Mouse (Mus musculus) intestine, postnatal 0 days (tissue): Measurements from ENCODE around the gene Il22ra2. TPM values are rescaled to one million over a fixed set of nuclear protein-coding genes. Genes with fewer than 3 reads are reported as not detected.

Source experiments
- ATAC-seq: fragments of 200-750 bp; cut with Nextera tagmentation; 2 replicates; pipeline ENCODE4 v1.8.0; 2017; ENCODE audit warnings: mild to moderate bottlenecking, moderate TSS enrichment, moderate library complexity
- H3K27ac ChIP-seq: fragments of 300-500 bp; sonication (generic); 2 replicates; pipeline ENCODE4 v1.5.1; 2014; ENCODE audit warnings: mild to moderate bottlenecking, low read depth, low read length, moderate library complexity
- H3K27me3 ChIP-seq: fragments of 300-500 bp; sonication (generic); replicated peaks from 2 replicates; pipeline ENCODE4 v1.6.1; 2014; ENCODE audit warnings: low read length, mixed read lengths; ENCODE audit not compliant: control insufficient read depth, insufficient read depth
- H3K36me3 ChIP-seq: fragments of 300-500 bp; sonication (generic); 2 replicates; pipeline ENCODE4 v1.6.1; 2014; ENCODE audit warnings: mild to moderate bottlenecking, moderate library complexity; ENCODE audit not compliant: control insufficient read depth, insufficient read depth
- H3K4me1 ChIP-seq: fragments of 300-500 bp; sonication (generic); replicated peaks from 2 replicates; pipeline ENCODE4 v1.6.1; 2014; ENCODE audit warnings: antibody characterized with exemption, low read length, mixed read lengths; ENCODE audit not compliant: control insufficient read depth, insufficient read depth
- H3K4me2 ChIP-seq: fragments of 300-500 bp; sonication (generic); replicated peaks from 2 replicates; pipeline ENCODE4 v1.6.1; 2014; ENCODE audit warnings: low read depth, mild to moderate bottlenecking, moderate library complexity
- H3K4me3 ChIP-seq: fragments of 300-500 bp; sonication (generic); 2 replicates; pipeline ENCODE4 v1.5.1; 2014; ENCODE audit warnings: low read depth, low read length
- H3K9ac ChIP-seq: fragments of 300-500 bp; sonication (generic); 2 replicates; pipeline ENCODE4 v1.6.1; 2014; ENCODE audit warnings: mild to moderate bottlenecking, low read depth, low read length
- H3K9me3 ChIP-seq: fragments of 300-500 bp; sonication (generic); 2 replicates; pipeline ENCODE4 v1.6.1; 2016; ENCODE audit warnings: mixed run types; ENCODE audit not compliant: control insufficient read depth
- CTCF ChIP-seq: sonication (generic); IDR thresholded peaks from 2 replicates; pipeline ENCODE4 v1.5.1; 2016; ENCODE audit warnings: low read depth, mild to moderate bottlenecking, control low read depth, antibody characterized with exemption, moderate library complexity
- WGBS: fragments of 180-500 bp; shearing (Covaris S2); extraction: QIAGEN DNeasy Blood & Tissue Kit; methylation state at CpG from one replicate; pipeline ENCODE4 v1.1.7; 2014; 5-methylcytosine and 5-hydroxymethylcytosine counted together
- polyA plus RNA-seq: library from polyadenylated mRNA; unstranded; fragments of >200 nt; fragmentation: Nextera tagmentation; extraction: Ambion mirVana; gene quantifications from 2 replicates; pipeline ENCODE4 v1.2.1, GENCODE M21; 2015

Il22ra2 gene
- polyA plus RNA-seq, 1 experiment from 2014 or later = 0.18 TPM

DNA sequence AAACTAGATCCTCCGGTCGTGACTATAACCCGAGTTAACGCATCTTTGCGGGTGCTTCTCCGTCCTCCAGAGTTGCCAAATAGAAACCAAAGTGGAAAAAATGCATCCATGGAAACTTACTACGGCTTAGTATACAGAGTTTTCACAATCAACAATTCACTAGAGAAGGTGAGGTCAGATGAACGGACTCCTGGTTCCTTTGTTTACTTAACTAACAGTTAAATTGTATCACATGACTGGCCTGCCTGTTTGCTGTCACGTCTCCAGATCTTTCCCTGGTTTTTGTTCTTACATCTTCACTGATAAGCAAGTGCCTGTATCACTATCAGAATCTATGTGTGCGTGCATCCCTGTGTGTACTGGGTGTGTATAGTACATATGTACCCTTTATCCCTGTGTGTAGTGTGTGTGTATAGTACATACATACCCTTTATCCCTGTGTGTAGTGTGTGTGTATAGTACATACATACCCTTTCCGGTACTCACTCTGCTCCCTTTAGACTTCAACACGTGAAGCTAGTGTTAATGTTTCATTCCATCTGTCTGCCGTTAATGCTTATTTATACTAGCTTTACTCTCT lies 9.9 kb downstream of the Il22ra2 start:
- ATAC-seq = 0 out of 2 replicates have a peak, but pooled peaks have one; percentile 41
- H3K9me3 ChIP-seq = no peaks in the 10 kb centered on the region
- H3K27ac ChIP-seq = no peak overlapping the region
- no peaks in the 10 kb centered on the region for H3K27me3 ChIP-seq
- no peak for TF ChIP-seq CTCF
- H3K4me2 ChIP-seq = no peak overlapping the region; the same call in 1 of the 2 replicates
- no peaks in the 10 kb centered on the region for H3K4me1 ChIP-seq
- no peak overlapping the region for H3K4me3 ChIP-seq
- H3K36me3 ChIP-seq = no peaks in the 10 kb centered on the region
- H3K9ac ChIP-seq = no peak overlapping the region
- 22% methylated on average over 13 of the region's 13 CpGs for WGBS

- Histone ChIP-seq H3K9me3 (no peaks in the 10 kb centered on the region), H3K36me3 (no peaks in the 10 kb centered on the region), H3K27ac (no peak overlapping the region), H3K4me3 (no peak overlapping the region), H3K4me2 (no peak overlapping the region), H3K27me3 (no peaks in the 10 kb centered on the region), H3K4me1 (no peaks in the 10 kb centered on the region), H3K9ac (no peak overlapping the region)
- TF ChIP-seq CTCF = no peak
- 87% methylated on average over 5 of the region's 5 CpGs for WGBS
- no peak for ATAC-seq
Measured at GRCm38 (mm10) chr10:19638851-19639250, 17.1 kb downstream of the Il22ra2 start.

GRCm38 (mm10) chr10:19639630-19640029 lies 17.8 kb downstream of the Il22ra2 start:
- H3K27me3 ChIP-seq = no peaks in the 10 kb centered on the region
- no peak overlapping the region for H3K4me3 ChIP-seq
- H3K36me3 ChIP-seq = no peaks in the 10 kb centered on the region
- WGBS = 97% methylated on average over 1 of the region's 1 CpGs
- H3K9me3 ChIP-seq = no peaks in the 10 kb centered on the region
- H3K4me1 ChIP-seq = no peaks in the 10 kb centered on the region
- H3K27ac ChIP-seq = no peak overlapping the region
- no peak overlapping the region for H3K9ac ChIP-seq
- no peak overlapping the region for H3K4me2 ChIP-seq
- ATAC-seq = no peak
- no peak for TF ChIP-seq CTCF

GRCm38 (mm10) chr10:19645119-19645518 lies 23.3 kb downstream of the Il22ra2 start:
- TF ChIP-seq CTCF = no peak
- no peak overlapping the region for H3K27ac ChIP-seq
- H3K9me3 ChIP-seq = no peaks in the 10 kb centered on the region
- H3K4me1 ChIP-seq = no peaks in the 10 kb centered on the region
- WGBS = 92% methylated on average over 2 of the region's 2 CpGs
- H3K4me3 ChIP-seq = no peak overlapping the region
- no peak overlapping the region for H3K9ac ChIP-seq
- H3K27me3 ChIP-seq = no peaks in the 10 kb centered on the region
- ATAC-seq = no peak
- no peaks in the 10 kb centered on the region for H3K36me3 ChIP-seq
- H3K4me2 ChIP-seq = no peak overlapping the region

- no peak for ATAC-seq
- no peak overlapping the region for H3K4me3 ChIP-seq
- WGBS = 84% methylated on average over 9 of the region's 9 CpGs
Measured at GRCm38 (mm10) chr10:19657426-19657825, 35.6 kb downstream of the Il22ra2 start.

GRCm38 (mm10) chr10:19659953-19660352 lies 38.2 kb downstream of the Il22ra2 start:
- no peaks in the 10 kb centered on the region for H3K9me3 ChIP-seq
- no peak for TF ChIP-seq CTCF
- no peak overlapping the region for H3K4me3 ChIP-seq
- H3K9ac ChIP-seq = no peak overlapping the region
- H3K27ac ChIP-seq = no peak overlapping the region
- no peaks in the 10 kb centered on the region for H3K27me3 ChIP-seq
- WGBS = 76% methylated on average over 5 of the region's 5 CpGs
- ATAC-seq = no peak
- H3K4me1 ChIP-seq = no peaks in the 10 kb centered on the region
- no peaks in the 10 kb centered on the region for H3K36me3 ChIP-seq
- no peak overlapping the region for H3K4me2 ChIP-seq

More at GRCm38 (mm10) chr10:19657426-19657825, 35.6 kb downstream of the Il22ra2 start:
- Histone ChIP-seq H3K9ac (no peak overlapping the region), H3K4me2 (no peak overlapping the region), H3K36me3 (no peaks in the 10 kb centered on the region), H3K27me3 (no peaks in the 10 kb centered on the region), H3K9me3 (no peaks in the 10 kb centered on the region), H3K27ac (no peak overlapping the region), H3K4me1 (no peaks in the 10 kb centered on the region)
- no peak for TF ChIP-seq CTCF
